Mouse (Mus musculus): ENCODE results near the gene Hnrnpl.

The Hnrnpl gene

DNA sequence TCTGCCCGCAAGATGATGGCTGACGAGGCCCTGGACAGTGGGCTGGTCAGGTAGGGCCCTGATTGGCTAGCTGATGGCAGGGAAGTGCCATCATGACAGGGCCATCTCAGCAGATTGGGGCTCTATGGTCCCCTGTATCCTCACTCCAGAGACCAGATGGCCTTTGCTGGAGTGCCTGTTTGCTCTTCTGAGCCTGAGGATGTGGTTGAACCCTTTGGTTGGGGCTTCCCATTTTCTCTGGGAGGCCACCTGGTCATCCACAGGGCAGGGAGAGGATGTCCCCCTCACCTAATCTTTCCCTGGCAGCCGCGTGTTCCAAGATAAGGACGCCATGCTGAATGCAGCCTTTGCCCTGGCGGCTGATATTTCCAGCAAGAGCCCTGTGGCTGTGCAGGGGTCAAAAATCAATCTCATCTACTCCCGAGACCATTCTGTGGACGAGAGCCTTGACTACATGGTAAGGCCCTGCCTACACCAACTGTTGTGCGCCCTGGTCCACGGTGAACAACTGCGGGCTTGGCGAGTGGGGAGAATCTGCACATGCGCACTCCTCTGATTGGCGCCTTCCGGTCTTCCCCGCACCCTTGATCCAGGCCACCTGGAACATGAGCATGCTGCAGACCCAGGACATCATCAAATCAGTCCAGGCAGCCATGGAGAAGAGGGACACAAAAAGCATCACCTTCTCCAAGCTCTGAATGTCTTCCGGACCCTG lies 23.2 kb downstream of the Hnrnpl start:
- no peak for DNase-seq

DNA sequence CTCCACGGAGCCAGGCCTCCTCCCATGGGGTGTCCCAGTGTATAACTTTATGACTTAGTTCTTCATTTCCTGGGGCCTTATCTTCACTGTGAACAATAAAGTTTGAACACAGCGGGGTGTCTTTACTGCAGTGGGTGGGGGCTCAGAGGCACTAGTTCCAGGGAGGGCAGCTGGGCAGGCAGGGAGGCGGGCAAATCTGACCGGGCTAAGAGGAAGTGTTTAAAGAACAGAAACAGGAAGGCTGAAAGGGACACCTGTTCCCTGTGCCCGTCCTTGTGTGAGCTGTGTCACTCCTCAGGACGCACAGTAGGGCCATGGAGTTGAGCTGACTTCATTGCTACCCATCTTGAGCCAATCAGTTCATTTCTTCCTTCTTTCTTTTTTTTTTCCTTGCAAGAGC lies 23.8 kb downstream of the Hnrnpl start:
- DNase-seq = no peak

DNA sequence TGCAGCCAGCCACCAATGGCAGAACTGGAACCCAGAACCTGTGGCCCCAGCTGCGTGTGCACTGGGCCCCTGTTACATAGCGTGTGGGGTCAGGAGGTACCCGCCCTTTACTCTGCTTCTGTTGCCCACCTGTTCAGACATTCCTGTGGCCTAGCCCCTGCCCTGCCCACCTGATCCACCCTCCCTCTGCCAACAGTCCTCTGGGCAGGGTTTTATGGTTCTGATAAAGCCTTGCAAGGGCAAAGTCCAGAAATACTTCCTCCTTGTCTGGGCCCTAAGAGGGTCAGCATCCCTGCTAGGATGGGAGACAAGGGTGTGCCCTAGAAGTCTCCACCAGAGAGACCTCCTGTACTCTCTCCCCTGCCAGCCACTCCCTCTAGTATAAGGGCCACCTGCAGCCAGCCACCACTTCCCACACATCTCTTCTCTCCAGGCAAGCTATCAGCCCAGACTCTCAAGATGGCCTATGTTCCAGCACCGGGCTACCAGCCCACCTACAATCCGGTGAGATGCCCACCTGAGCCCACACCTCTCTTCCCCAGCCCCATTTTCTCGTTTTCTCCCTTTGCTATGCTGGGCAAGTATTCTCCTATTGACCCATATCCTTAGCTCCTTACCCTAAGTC lies 25.5 kb downstream of the Hnrnpl start, which contains the start of gene Lgals4:
Gene Lgals4, plus strand, starts transcription at position 132 of the 625 bp plus-strand sequence.
- no peak for DNase-seq

DNA sequence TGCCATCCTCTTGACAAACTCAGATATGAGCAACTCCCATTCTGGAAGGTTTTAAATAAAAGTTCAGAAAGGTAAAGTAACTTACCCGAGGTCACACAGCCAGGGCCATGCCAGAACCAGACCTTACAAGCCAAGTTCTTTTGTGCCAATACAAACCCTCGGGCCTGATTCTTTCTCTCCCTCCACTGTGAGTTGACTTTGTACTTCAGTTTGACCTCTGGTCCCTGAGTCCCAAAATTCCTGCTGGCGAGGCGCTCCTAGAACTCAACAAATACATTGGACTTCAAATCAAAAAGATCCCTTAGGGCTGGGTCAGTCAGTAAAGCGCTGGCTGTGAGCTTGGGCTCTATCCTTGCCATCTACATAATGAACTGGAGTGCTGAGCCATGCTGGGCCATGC lies 28.6 kb downstream of the Hnrnpl start:
- DNase-seq = no peak

DNA sequence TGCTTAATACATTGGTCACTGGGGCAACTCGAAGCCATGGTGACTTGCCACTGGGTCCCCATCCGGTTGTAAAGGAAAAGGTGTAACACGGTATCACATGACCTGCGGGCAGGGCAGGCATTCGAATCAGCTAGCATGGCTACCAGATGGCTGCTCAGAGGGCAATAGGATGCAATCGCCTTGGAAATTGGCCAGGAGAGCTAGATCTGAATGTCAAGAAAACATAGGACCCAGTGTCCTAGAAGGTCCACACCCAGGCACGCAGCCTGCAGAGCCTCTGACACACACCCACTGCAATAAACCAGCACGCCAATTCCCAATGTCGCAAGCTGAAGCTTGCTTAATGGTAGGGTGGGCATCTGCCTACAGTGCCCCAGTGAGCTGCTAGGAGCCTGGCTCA lies 30.0 kb downstream of the Hnrnpl start:
- DNase-seq = no peak

DNA sequence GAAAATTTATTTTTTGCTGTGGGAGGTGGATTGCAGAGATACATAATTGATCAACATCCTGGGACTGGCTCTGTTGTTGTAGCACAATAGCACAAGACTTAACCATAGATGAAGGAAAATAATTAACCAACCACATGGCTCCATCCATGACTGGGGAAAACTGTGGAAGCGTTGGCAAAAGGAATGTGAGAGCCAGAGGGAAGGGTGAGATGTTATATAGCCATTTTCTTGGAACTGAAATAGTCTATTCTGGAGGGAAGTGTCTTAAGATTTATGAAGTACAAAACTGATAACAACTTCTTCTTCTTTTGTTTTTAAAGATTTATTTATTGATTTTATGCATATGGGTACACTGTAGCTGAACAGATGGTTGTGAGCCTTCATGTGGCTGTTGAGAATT lies 38.9 kb downstream of the Hnrnpl start:
- no peak for DNase-seq

DNA sequence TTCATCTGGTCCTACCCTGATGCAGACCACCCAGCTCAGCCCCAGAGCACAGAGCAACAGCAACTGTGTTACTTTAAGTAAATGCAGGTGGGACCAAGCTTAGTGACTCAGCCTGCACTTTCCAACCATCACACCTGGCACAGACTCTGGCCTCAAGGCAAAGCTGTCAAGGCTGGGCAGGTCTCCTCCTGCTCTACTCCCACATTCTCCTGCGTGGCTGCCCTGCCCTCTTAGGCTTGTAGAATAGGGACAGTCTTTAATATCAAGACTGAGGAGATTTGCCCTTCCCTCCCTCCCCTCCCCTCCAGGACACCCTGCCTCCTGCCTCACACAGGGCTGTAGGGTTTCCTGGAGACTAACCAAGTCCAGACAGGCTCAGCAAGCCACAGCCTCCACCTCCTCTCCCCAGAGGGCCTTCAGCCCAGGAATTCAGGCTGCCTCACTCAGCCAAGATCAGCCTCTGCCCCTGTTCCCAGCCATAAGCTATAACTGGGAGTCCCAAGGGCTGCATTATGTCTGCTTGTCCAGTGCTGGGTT lies 41.4 kb downstream of the Hnrnpl start:
- no peak for DNase-seq

DNA sequence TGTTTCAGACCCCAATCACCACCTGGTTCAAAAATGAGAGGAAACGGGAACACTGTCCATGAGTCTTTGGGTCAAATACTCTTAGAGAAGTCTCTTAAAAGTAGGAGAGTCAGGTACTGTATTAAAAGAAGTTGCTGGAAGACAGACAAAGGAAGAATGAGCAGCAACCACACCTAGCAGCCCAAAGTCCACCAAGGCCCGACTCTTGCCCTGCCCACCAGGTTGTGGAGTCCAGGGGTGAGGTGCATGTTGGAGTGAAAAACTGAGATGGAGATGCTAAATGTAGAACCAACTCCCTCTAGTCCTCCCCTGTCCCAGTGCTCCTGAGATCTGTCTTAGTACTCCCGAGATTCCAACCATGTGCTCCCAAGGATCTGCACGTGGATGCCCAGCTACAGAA lies 42.3 kb downstream of the Hnrnpl start:
- DNase-seq = no peak

DNA sequence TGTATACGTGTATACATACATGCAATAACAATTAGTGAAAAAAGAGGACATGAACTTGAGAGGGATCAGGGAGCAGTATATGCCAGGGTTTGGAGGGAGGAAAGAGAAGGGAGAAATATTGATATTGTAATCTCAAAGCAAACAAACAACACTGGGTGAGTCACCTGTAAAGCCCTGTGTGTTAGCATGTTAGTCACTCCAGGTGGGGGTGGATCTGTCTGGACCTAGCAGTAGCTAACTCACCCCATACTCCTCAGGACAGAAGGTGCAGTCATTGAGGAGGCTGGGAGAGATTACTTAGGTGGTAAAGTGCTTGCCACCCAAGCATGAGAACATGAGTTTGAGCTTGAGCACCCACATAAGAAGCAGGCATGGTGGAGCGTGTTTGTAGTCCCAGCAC lies 51.6 kb downstream of the Hnrnpl start:
- no peak for DNase-seq

DNA sequence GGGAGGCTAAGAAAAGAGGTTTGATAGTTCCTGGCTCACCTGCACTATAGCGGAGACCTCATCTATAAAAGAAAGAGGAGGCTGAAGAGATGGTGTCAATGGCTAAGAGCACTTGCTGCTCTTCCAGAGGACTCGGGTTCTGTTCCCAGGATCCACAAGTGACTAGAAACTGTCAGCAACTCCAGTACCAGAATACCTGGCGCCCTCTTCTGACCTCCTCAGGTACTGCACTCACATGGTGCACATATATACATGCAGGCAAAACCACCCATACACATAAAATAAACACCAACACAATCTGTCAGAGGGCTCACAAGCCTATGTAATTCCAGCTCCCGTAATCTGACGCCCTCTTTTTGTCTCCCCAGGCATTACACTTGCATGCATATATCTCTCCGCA lies 52.6 kb downstream of the Hnrnpl start:
- no peak for DNase-seq

DNA sequence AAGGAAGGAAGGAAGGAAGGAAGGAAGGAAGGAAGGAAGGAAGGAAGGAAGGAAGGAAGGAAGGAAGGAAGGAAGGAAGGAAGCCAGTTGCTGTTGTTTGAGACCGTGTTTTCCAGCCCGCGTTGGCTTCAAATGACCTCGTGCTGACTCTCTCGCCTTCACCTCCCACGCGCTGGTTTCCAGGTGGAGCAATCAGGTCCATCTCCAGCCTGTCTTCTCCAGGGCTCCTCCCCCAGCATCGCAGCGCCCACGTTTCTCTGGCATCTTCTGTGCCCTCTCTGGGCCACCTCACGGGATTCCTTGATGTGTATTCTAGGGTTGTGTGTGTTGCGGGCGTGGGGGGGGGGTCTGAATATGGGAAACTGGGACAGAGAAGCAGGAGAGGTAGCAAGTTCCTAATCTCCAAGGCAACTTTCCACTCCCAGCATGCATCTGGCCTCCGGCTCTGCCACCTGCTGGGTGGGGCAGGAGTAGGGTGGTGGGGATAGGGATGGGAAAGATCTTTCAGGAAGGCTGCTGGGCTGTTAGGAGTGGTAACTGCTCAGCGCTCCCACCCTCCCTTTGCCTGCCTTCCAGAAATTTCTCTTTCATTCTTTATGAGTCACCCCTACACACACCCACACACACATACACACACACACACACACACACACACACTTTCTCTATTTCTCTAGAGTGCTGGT lies 54.6 kb downstream of the Hnrnpl start:
- no peak for DNase-seq

DNA sequence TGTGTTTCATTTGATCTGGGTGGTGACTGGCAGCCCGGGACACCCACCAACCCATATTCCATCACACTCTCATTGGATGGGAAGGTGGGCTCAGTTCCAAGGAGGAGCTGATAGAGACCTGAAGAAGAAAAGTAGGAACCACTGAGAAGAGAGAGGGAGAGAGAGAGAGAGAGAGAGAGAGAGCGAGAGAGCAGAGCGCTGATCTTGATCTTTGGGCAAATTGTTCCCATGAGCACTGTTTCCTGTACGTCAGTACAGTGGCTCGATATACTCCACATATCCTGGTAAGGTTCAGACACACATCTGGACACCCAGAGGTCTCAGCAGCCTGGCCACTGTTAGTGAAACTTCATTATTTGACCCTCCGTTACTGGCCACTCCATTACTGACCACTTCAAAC lies 55.2 kb downstream of the Hnrnpl start, which contains the start of gene Lgals7:
Gene Lgals7, plus strand, starts transcription at position 314 of the 400 bp plus-strand sequence.
- DNase-seq = no peak

DNA sequence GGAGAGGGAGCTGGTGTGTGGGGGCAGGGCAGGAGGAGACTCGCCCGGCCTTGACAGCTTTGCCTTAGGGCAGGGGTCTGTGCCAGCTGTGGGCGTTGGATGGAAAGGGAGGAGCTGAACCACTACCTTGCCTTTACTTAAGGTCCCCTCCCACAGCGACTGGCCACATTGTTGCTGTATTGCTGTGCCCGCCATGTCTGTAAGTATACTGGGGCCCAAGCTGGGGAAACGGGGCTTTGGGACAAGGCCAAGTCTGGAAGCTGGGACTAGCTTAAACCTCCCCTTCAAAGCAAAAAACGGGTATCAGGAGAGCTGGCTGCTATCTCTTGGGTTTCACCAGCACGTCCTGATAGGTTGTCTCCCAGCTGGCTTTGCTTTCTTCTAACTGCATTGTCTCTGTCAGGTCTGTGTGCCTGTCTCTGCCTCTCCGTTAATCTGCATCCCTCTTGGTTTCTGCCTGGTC lies 56.0 kb downstream of the Hnrnpl start:
- DNase-seq = no peak

DNA sequence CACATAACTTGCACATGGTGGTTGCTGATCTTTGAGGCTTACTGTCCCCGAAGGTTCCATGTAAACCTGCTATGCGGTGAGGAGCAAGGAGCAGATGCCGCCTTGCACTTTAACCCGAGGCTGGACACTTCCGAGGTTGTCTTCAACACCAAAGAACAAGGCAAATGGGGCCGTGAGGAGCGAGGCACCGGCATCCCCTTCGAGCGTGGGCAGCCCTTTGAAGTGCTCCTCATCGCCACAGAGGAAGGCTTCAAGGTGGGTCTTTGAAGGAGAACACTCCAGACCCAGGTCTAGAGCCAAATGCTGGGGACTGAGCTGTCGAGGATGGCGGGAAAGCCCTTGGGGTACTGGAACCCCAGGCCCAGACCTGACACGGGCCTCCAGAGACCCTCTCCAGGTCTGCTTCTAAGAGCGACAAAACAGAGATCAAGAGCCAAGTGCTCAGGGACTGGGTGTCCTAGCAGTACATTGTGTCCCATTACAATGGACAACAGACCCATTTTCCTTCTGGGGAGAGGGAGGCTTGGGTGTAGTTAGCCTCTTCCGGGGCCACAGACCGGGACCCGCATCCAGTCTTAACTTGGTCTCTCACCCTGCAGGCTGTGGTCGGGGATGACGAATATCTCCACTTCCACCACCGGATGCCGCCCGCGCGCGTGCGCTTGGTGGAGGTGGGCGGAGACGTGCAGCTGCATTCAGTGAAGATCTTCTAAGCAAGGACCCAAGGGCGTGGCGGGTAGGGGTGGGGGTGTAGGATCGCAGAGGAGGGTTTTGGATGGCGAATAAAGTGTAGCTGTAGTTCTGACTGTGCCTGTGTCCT lies 57.4 kb downstream of the Hnrnpl start:
- DNase-seq = peak; percentile 99

DNA sequence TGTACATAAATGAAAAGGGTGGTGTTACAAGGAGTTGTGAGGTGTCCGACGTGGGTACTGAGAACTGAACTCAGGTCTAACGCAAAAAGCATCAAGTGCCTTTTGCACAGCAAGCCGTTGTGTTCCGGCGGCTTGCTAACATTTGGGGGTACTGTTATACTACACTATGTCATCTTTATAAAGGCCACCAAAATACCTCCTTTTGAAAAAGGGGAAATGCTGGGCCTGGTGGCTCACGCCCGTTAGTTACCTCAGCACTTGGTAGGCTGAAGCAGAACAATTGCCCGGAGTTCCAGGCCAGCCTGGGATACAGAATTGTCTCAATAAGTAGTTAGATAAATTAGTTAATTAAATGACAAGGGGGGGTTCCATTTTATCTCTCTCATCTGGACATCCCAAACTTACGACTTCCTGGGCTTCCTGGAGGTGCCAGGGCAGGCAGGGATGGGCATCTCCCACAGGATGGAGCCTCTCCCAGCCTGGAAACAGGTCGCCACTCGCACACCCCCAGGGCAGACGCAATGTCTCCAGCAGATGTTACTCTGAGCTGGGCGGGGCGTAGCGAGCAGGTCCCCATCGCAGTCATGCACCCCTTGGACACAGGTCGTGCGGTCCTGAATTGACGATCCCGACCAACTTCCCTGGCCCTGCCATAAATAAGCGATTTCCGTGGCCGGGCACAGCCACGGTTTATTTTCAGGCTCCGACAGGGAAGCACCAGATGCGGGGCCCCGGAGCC lies 58.6 kb downstream of the Hnrnpl start:
- DNase-seq = no peak

DNA sequence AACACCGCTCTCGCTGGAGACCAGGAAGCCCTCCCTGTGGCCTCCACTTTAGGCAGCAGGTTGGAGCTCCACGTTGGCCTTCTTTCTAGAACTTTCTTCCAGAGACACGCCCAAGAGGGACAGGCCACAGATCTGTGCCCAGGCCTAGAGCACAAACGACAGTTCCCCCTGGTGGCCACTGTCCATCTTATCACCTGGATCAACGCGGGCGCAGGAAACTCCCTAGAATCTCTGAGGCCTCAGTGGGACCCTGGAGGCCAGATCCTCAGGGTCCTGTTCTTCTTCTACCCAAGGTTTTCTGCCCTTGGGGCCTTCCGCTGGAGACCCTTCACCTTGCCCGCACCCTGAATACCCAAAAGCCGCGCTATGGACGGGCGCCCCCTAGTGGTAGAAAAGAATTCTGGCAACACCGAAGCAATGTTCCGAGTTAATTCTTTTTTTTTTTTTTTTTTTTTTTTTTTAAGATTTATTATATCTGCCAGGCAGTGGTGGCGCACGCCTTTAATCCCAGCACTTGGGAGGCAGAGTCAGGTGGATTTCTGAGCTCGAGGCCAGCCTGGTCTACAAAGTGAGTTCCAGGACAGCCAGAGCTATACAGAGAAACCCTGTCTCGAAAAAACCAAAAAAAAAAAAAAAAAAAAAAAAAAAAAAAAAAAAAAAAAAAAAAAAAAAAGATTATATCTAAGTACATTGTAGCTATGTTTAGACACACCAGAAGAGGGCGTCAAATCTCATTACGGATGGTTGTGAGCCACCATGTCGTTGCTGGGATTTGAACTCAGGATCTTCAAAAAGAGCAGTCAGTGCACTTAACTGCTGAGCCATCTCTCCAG lies 59.4 kb downstream of the Hnrnpl start:
- peak; percentile 84 for DNase-seq

DNA sequence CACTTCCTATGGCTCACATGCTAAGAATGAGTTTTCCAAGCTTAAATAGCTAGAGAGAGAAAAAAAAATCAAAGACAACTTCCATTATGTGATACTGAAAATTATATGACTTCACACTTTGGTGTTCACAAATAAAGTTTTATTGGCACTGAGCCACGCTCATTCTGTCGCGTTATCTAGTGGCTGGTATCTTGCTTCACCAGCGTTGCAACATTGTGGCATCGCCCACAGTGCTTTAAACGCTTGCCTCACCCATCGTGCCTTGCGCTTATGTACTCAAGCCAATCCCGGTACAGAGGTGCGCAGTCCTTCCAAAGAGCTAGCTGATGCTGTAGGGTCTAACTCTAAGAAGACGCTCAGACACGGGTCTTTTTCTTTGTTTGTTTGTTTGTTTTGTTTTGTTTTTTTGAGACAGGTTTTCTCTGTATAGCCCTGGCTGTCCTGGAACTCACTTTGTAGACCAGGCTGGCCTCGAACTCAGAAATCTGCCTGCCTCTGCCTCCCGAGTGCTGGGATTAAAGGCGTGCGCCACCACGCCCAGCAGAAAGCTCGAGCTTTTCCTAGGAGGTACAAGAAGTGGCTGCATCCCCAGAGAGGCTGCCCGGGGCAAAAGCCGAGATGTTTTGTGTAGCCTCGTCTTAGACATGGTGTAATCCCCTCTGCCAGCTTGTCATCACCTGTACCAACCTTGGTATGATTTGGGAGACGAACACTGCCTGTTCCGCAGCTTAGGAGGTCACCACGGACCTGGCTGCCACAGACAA lies 62.7 kb downstream of the Hnrnpl start:
- no peak for DNase-seq
